Mouse (Mus musculus): ENCODE results near the gene Luc7l. TPM values are rescaled to one million over a fixed set of nuclear protein-coding genes. Genes with fewer than 3 reads are reported as not detected.

Gene Luc7l
- polyA plus RNA-seq, 1 experiment from 2014 or later, result 75.7 TPM

- Histone ChIP-seq H3K27me3 (ENCODE audit: insufficient read depth, low read length) (no peaks in the 10 kb centered on the region), H3K4me3 (replicated peaks; ENCODE audit: low read depth, low read length) (no peak overlapping the region), H3K27ac (peak overlapping the region; percentile 32), H3K4me1 (replicated peaks; ENCODE audit: insufficient read depth, low read length) (no peaks in the 10 kb centered on the region), H3K4me2 (ENCODE audit: low read length) (no peak overlapping the region), H3K9me3 (replicated peaks; ENCODE audit: low read length) (no peaks in the 10 kb centered on the region), H3K9ac (ENCODE audit: low read depth, low read length) (no peak overlapping the region), H3K36me3 (ENCODE audit: insufficient read depth, low read length) (no peaks in the 10 kb centered on the region)
- 61% methylated on average over 13 of the region's 13 CpGs for WGBS
- DNase-seq (ENCODE audit: low spot score) (no peak), ATAC-seq (replicated peaks; ENCODE audit: low FRiP score, low read depth) (no peak)
- TF ChIP-seq CTCF (IDR thresholded peaks at IDR 0.05; ENCODE audit: low read depth), result no peak
These were observed 17.4 kb upstream of the Luc7l start for GRCm38 (mm10) chr17:26235077-26235815.

- Histone ChIP-seq H3K4me1 (replicated peaks; ENCODE audit: insufficient read depth, low read length) (0 out of 2 replicates have a peak, but pooled peaks cover 2% of the 10 kb centered on the region), H3K9me3 (replicated peaks; ENCODE audit: low read length) (no peaks in the 10 kb centered on the region), H3K4me3 (replicated peaks; ENCODE audit: low read depth, low read length) (no peak overlapping the region), H3K4me2 (ENCODE audit: low read length) (no peak overlapping the region), H3K36me3 (ENCODE audit: insufficient read depth, low read length) (no peaks in the 10 kb centered on the region), H3K27me3 (ENCODE audit: insufficient read depth, low read length) (no peaks in the 10 kb centered on the region), H3K27ac (no peak overlapping the region), H3K9ac (ENCODE audit: low read depth, low read length) (no peak overlapping the region)
- WGBS, result 79% methylated on average over 10 of the region's 10 CpGs
- DNase-seq (ENCODE audit: low spot score) (no peak), ATAC-seq (replicated peaks; ENCODE audit: low FRiP score, low read depth) (no peak)
- no peak for TF ChIP-seq CTCF (IDR thresholded peaks at IDR 0.05; ENCODE audit: low read depth)
These were observed 15.0 kb upstream of the Luc7l start for GRCm38 (mm10) chr17:26237667-26238066.

GRCm38 (mm10) chr17:26239551-26239950 is 13.1 kb upstream of the Luc7l start:
- no peak overlapping the region for H3K4me3 ChIP-seq (replicated peaks; ENCODE audit: low read depth, low read length)
- no peaks in the 10 kb centered on the region for H3K27me3 ChIP-seq (ENCODE audit: insufficient read depth, low read length)
- no peaks in the 10 kb centered on the region for H3K36me3 ChIP-seq (ENCODE audit: insufficient read depth, low read length)
- 75% methylated on average over 2 of the region's 2 CpGs for WGBS
- H3K27ac ChIP-seq, result no peak overlapping the region
- ATAC-seq (replicated peaks; ENCODE audit: low FRiP score, low read depth) (no peak), DNase-seq (ENCODE audit: low spot score) (no peak)
- no peak for TF ChIP-seq CTCF (IDR thresholded peaks at IDR 0.05; ENCODE audit: low read depth)
- H3K9ac ChIP-seq (ENCODE audit: low read depth, low read length), result no peak overlapping the region
- no peaks in the 10 kb centered on the region for H3K9me3 ChIP-seq (replicated peaks; ENCODE audit: low read length)
- H3K4me2 ChIP-seq (ENCODE audit: low read length), result no peak overlapping the region
- H3K4me1 ChIP-seq (replicated peaks; ENCODE audit: insufficient read depth, low read length), result 0 out of 2 replicates have a peak, but pooled peaks cover 6% of the 10 kb centered on the region

GRCm38 (mm10) chr17:26240120-26240790 is 12.4 kb upstream of the Luc7l start:
- TF ChIP-seq CTCF (IDR thresholded peaks at IDR 0.05; ENCODE audit: low read depth), result no peak
- no peak overlapping the region for H3K27ac ChIP-seq
- no peaks in the 10 kb centered on the region for H3K36me3 ChIP-seq (ENCODE audit: insufficient read depth, low read length)
- WGBS, result 69% methylated on average over 6 of the region's 6 CpGs
- H3K27me3 ChIP-seq (ENCODE audit: insufficient read depth, low read length), result no peaks in the 10 kb centered on the region
- no peak overlapping the region for H3K4me2 ChIP-seq (ENCODE audit: low read length)
- DNase-seq (ENCODE audit: low spot score) (no peak), ATAC-seq (replicated peaks; ENCODE audit: low FRiP score, low read depth) (no peak)
- H3K4me3 ChIP-seq (replicated peaks; ENCODE audit: low read depth, low read length), result no peak overlapping the region
- no peak overlapping the region for H3K9ac ChIP-seq (ENCODE audit: low read depth, low read length)
- H3K9me3 ChIP-seq (replicated peaks; ENCODE audit: low read length), result no peaks in the 10 kb centered on the region
- 0 out of 2 replicates have a peak, but pooled peaks cover 6% of the 10 kb centered on the region for H3K4me1 ChIP-seq (replicated peaks; ENCODE audit: insufficient read depth, low read length)

GRCm38 (mm10) chr17:26240990-26241389 is 11.7 kb upstream of the Luc7l start:
- Histone ChIP-seq H3K9me3 (replicated peaks; ENCODE audit: low read length) (no peaks in the 10 kb centered on the region), H3K4me1 (replicated peaks; ENCODE audit: insufficient read depth, low read length) (0 out of 2 replicates have a peak, but pooled peaks cover 6% of the 10 kb centered on the region), H3K4me3 (replicated peaks; ENCODE audit: low read depth, low read length) (no peak overlapping the region), H3K4me2 (ENCODE audit: low read length) (no peak overlapping the region), H3K9ac (ENCODE audit: low read depth, low read length) (no peak overlapping the region), H3K27ac (no peak overlapping the region), H3K36me3 (ENCODE audit: insufficient read depth, low read length) (no peaks in the 10 kb centered on the region), H3K27me3 (ENCODE audit: insufficient read depth, low read length) (no peaks in the 10 kb centered on the region)
- WGBS, result 81% methylated on average over 6 of the region's 6 CpGs
- no peak for DNase-seq (ENCODE audit: low spot score)
- no peak for TF ChIP-seq CTCF (IDR thresholded peaks at IDR 0.05; ENCODE audit: low read depth)
- no peak for ATAC-seq (replicated peaks; ENCODE audit: low FRiP score, low read depth)

- peak; percentile 57 for TF ChIP-seq CTCF (IDR thresholded peaks at IDR 0.05; ENCODE audit: low read depth)
- Histone ChIP-seq H3K27ac (peak overlapping the region; percentile 88), H3K9me3 (replicated peaks; ENCODE audit: low read length) (no peaks in the 10 kb centered on the region), H3K4me3 (replicated peaks; ENCODE audit: low read depth, low read length) (peak overlapping the region; percentile 60), H3K27me3 (ENCODE audit: insufficient read depth, low read length) (no peaks in the 10 kb centered on the region), H3K9ac (ENCODE audit: low read depth, low read length) (peak overlapping the region; percentile 55), H3K4me1 (replicated peaks; ENCODE audit: insufficient read depth, low read length) (0 out of 2 replicates have a peak, but pooled peaks cover 6% of the 10 kb centered on the region), H3K36me3 (ENCODE audit: insufficient read depth, low read length) (no peaks in the 10 kb centered on the region), H3K4me2 (ENCODE audit: low read length) (peak overlapping the region; percentile 74)
- ATAC-seq (replicated peaks; ENCODE audit: low FRiP score, low read depth) (peak; percentile 17), DNase-seq (ENCODE audit: low spot score) (peak; percentile 74)
- under 1% methylated on average over 32 of the region's 32 CpGs for WGBS
These were observed 9.1 kb upstream of the Luc7l start for GRCm38 (mm10) chr17:26243471-26244100.

Measured in kidney, postnatal 0 days (tissue).